Mouse (Mus musculus): ENCODE results near the gene Myadml2. TPM values are rescaled to one million over a fixed set of nuclear protein-coding genes. Genes with fewer than 3 reads are reported as not detected.

Myadml2 gene
- polyA plus RNA-seq, 1 experiment from 2014 or later = not detected

DNA sequence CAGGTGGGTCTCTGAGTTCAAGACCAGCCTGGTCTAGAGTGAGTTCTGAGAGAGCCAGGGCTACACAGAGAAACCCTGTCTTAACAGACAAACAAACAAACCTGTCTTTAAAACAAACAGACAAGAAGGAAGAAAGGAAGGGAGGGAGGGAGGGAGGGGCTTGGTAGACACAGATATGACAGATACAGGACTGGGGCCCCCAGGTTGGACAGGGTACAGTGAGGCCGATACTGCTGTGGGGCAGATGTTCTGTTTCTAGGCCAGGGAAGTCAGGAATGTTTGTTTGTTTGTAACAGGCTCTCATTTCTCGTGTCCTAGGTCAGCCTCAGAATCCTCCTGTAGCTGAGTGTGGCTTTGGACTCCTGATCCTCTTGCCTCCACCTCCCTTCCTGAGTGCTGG lies 44.4 kb downstream of the Myadml2 start:
- Histone ChIP-seq H3K27ac (ENCODE audit: low read depth) (no peak overlapping the region), H3K4me2 (ENCODE audit: low read length) (no peak overlapping the region), H3K4me3 (ENCODE audit: low read depth, low read length) (no peak overlapping the region), H3K27me3 (replicated peaks; ENCODE audit: control insufficient read depth, insufficient read depth, low read length) (no peaks in the 10 kb centered on the region), H3K36me3 (ENCODE audit: control insufficient read depth, insufficient read depth, low read length) (peaks cover 58% of the 10 kb centered on the region), H3K4me1 (replicated peaks; ENCODE audit: control insufficient read depth, insufficient read depth, low read length) (peaks cover 19% of the 10 kb centered on the region), H3K9me3 (ENCODE audit: control insufficient read depth, low read length) (no peaks in the 10 kb centered on the region), H3K9ac (ENCODE audit: low read length) (no peak overlapping the region)
- ATAC-seq (replicated peaks; ENCODE audit: low FRiP score, low TSS enrichment, low read depth) = no peak
- 66% methylated on average over 2 of the region's 2 CpGs for WGBS
- no peak for DNase-seq (ENCODE audit: low spot score)

DNA sequence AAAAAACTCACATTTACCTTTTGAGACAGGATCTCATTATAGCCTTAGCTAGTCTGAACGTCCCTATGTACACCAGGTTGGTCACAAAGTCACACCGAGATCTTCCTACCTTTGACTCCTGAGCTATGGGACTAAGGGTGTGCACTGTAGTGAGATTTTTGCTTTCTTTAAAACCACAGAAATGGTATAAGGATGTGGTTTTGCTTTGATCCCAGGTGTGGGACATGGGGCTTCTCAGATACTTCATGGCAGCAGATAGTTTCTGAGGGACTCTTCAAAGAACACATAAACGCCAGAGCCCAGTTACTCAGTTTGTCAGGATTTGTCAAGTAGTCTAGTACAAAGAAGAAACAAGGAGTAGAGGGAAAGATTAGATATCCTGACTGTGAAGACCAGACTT lies 47.2 kb downstream of the Myadml2 start:
- ATAC-seq (replicated peaks; ENCODE audit: low FRiP score, low TSS enrichment, low read depth) (no peak), DNase-seq (ENCODE audit: low spot score) (no peak)
- no peak overlapping the region for H3K9ac ChIP-seq (ENCODE audit: low read length)
- no peaks in the 10 kb centered on the region for H3K27me3 ChIP-seq (replicated peaks; ENCODE audit: control insufficient read depth, insufficient read depth, low read length)
- H3K4me2 ChIP-seq (ENCODE audit: low read length) = no peak overlapping the region
- peaks cover 66% of the 10 kb centered on the region for H3K36me3 ChIP-seq (ENCODE audit: control insufficient read depth, insufficient read depth, low read length)
- WGBS = 92% methylated on average over 3 of the region's 3 CpGs
- no peak overlapping the region for H3K4me3 ChIP-seq (ENCODE audit: low read depth, low read length)
- no peak overlapping the region for H3K27ac ChIP-seq (ENCODE audit: low read depth)
- H3K9me3 ChIP-seq (ENCODE audit: control insufficient read depth, low read length) = no peaks in the 10 kb centered on the region
- peaks cover 20% of the 10 kb centered on the region for H3K4me1 ChIP-seq (replicated peaks; ENCODE audit: control insufficient read depth, insufficient read depth, low read length)

DNA sequence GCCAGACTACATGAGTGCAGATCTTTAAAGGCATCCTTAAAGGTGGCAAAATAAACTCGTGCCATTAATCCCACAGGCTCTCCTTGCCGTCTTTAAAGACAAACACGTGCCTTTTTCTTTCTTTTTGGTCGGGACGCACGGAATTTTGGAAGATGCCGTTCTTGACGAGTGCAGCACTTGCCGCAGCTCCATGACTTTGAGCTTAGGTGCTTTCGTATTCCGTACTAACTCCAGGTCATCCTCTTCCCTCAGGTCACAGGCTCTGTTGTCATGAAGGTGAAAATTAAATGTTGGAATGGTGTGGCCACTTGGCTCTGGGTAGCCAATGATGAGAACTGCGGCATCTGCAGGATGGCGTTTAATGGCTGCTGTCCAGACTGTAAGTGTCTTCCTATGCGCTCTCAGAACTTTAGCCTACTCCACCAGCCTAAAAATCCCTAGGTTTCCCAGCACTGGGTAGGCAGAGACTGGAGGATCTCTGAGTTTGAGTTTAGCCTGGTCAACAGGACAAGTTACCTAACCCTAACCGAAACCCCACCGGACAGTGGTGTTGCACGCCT lies 48.9 kb downstream of the Myadml2 start:
- Histone ChIP-seq H3K4me3 (ENCODE audit: low read depth, low read length) (peak overlapping the region; percentile 98), H3K4me1 (replicated peaks; ENCODE audit: control insufficient read depth, insufficient read depth, low read length) (peaks cover 20% of the 10 kb centered on the region), H3K36me3 (ENCODE audit: control insufficient read depth, insufficient read depth, low read length) (peaks cover 64% of the 10 kb centered on the region), H3K27ac (ENCODE audit: low read depth) (peak overlapping the region; percentile 81), H3K9ac (ENCODE audit: low read length) (peak overlapping the region; percentile 63), H3K9me3 (ENCODE audit: control insufficient read depth, low read length) (no peaks in the 10 kb centered on the region), H3K27me3 (replicated peaks; ENCODE audit: control insufficient read depth, insufficient read depth, low read length) (no peaks in the 10 kb centered on the region), H3K4me2 (ENCODE audit: low read length) (peak overlapping the region; percentile 88)
- DNase-seq (ENCODE audit: low spot score) (peak; percentile 63), ATAC-seq (replicated peaks; ENCODE audit: low FRiP score, low TSS enrichment, low read depth) (no peak)
- WGBS = 46% methylated on average over 17 of the region's 17 CpGs

DNA sequence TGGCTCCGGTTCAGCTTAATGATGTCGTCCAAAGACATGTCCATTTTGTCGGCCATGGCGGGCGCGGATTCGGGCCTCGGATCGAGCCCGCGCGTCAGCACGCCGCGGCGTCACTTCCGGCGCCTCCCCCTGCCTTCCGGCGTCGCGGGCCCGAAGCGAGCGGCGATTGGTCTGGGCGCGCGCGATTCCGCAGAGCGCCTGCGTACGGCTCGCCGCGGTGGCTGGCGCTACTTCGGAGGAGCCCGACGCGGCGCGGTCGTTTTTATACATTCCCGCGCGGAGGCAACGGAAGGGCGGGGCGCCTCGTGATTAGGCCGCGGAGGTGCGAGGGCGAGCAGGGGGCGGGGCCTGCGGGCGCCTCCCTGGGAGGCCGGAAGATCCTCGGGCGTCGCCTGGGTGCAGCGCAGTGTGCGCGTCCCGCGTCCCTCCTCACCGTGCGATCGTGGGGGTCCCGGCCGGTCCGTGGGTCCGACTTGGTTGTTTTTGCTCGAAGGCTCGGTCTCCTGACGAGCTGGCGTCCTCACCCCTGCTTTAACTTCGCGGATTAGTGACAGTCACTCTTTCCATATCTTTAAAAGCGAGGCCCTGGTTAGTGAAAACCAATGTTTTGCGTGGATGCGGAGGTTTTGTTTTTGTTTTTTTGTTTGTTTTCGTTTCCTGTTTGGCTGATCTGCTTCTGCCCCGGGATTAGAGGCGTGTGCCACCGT lies 49.5 kb downstream of the Myadml2 start, which contains the start of the genes Alyref and Anapc11:
Gene Alyref (minus strand): TSS at position 83 of the 707 bp plus-strand sequence.
Gene Anapc11 (plus strand): TSS at position 139 of the 707 bp plus-strand sequence.
- H3K4me3 ChIP-seq (ENCODE audit: low read depth, low read length) = peak within 1 kb of the TSS; percentile 98
- peaks cover 20% of the 10 kb centered on the region for H3K4me1 ChIP-seq (replicated peaks; ENCODE audit: control insufficient read depth, insufficient read depth, low read length)
- H3K9ac ChIP-seq (ENCODE audit: low read length) = peak within 1 kb of the TSS; percentile 96
- peak; percentile 97 for ATAC-seq (replicated peaks; ENCODE audit: low FRiP score, low TSS enrichment, low read depth)
- H3K9me3 ChIP-seq (ENCODE audit: control insufficient read depth, low read length) = no peaks in the 10 kb centered on the region
- peak; percentile 93 for DNase-seq (ENCODE audit: low spot score)
- under 1% methylated on average over 86 of the region's 88 CpGs for WGBS
- peak within 1 kb of the TSS; percentile 81 for H3K27ac ChIP-seq (ENCODE audit: low read depth)
- peak within 1 kb of the TSS; percentile 88 for H3K4me2 ChIP-seq (ENCODE audit: low read length)
- no peaks in the 10 kb centered on the region for H3K27me3 ChIP-seq (replicated peaks; ENCODE audit: control insufficient read depth, insufficient read depth, low read length)
- peaks cover 65% of the 10 kb centered on the region for H3K36me3 ChIP-seq (ENCODE audit: control insufficient read depth, insufficient read depth, low read length)

DNA sequence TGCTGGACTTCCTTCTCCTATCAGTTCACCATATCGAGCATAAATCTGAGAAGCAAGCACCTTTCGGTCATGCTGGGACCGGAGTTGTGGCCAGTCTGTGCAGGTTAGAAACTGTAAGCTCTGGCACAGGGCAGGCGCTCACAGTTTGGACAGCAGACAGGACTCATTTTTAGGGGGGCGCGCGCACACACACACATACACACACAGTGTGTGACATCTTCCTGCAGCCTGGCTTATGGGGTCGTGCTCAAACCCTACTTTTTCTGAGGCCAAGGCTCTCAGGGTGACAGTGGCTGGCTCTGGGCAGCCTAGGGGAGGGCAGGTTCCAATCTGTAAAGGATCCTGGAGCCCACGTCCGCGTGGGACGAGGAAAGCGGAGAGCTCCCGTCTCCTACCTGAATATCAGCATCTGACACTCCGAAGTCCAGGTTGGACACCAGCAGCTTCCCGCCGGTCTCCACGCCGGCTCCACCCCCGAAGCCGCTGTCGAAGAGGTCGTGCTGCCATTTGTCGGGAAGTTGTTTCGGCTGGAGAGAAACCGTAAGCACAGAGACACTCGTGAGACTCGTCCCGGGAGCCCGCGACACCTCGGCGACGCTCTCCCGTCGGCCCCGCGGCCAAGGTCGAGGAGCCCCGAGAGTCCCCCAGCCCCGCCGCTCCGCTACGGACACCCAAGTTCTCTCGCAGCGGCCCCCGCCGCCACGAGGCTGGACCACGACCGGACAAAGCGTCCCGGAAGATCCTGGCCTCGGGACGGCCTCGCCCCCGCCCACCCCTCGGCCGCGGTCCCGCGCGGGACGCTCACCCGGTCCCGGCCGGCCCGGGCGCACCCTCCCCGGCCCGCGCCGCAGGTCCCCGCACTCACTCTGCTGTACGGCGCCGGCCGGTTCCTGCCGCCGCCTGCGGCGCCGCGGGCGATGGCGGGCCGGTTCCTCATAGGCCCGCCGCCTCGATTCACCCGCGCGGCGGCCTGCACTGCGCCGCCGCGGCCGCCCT lies 50.4 kb downstream of the Myadml2 start:
- Histone ChIP-seq H3K4me1 (replicated peaks; ENCODE audit: control insufficient read depth, insufficient read depth, low read length) (peaks cover 20% of the 10 kb centered on the region), H3K9ac (ENCODE audit: low read length) (peak overlapping the region; percentile 96), H3K9me3 (ENCODE audit: control insufficient read depth, low read length) (no peaks in the 10 kb centered on the region), H3K4me2 (ENCODE audit: low read length) (peak overlapping the region; percentile 88), H3K4me3 (ENCODE audit: low read depth, low read length) (peak overlapping the region; percentile 98), H3K27me3 (replicated peaks; ENCODE audit: control insufficient read depth, insufficient read depth, low read length) (no peaks in the 10 kb centered on the region), H3K27ac (ENCODE audit: low read depth) (peak overlapping the region; percentile 81), H3K36me3 (ENCODE audit: control insufficient read depth, insufficient read depth, low read length) (peaks cover 65% of the 10 kb centered on the region)
- ATAC-seq (replicated peaks; ENCODE audit: low FRiP score, low TSS enrichment, low read depth) = peak; percentile 38; the same call in 1 of the 2 replicates
- peak; percentile 72 for DNase-seq (ENCODE audit: low spot score)
- WGBS = 5% methylated on average over 74 of the region's 99 CpGs

Small RNAs within 50 kb of the gene (microRNA-seq; reads per million reads assigned to microRNA genes)
- gene Mir6936 = 0.85 reads per million, percentile 4 among the genes with 10 or more reads in this experiment

Other genes with a start within 250 kb of the Myadml2 start
- gene Nploc4, start 210.4 kb downstream of the Myadml2 start, polyA plus RNA-seq (2014; fragmentation: Nextera tagmentation; extraction: Ambion mirVana) = 34.5 and 37.4 TPM in 2 replicates
- gene Tspan10, start 205.5 kb downstream of the Myadml2 start, polyA plus RNA-seq (2014; fragmentation: Nextera tagmentation; extraction: Ambion mirVana) = not detected in 2 replicates
- not detected in 2 replicates for gene Pde6g, start 194.7 kb downstream of the Myadml2 start, polyA plus RNA-seq (2014; fragmentation: Nextera tagmentation; extraction: Ambion mirVana)
- 16.5 and 17.5 TPM in 2 replicates for gene Oxld1, start 190.1 kb downstream of the Myadml2 start, polyA plus RNA-seq (2014; fragmentation: Nextera tagmentation; extraction: Ambion mirVana)
- gene Ccdc137, start 190.0 kb downstream of the Myadml2 start, polyA plus RNA-seq (2014; fragmentation: Nextera tagmentation; extraction: Ambion mirVana) = 30.5 and 31.2 TPM in 2 replicates
- gene Arl16, start 180.6 kb downstream of the Myadml2 start, polyA plus RNA-seq (2014; fragmentation: Nextera tagmentation; extraction: Ambion mirVana) = 46.0 and 46.8 TPM in 2 replicates
- gene Mrpl12, start 163.5 kb downstream of the Myadml2 start, polyA plus RNA-seq (2014; fragmentation: Nextera tagmentation; extraction: Ambion mirVana) = 218 and 226 TPM in 2 replicates
- gene Slc25a10, start 156.3 kb downstream of the Myadml2 start, polyA plus RNA-seq (2014; fragmentation: Nextera tagmentation; extraction: Ambion mirVana) = 74.6 and 83.1 TPM in 2 replicates
- gene Gcgr, start 117.5 kb downstream of the Myadml2 start, polyA plus RNA-seq (2014; fragmentation: Nextera tagmentation; extraction: Ambion mirVana) = 0.42 and 0.50 TPM in 2 replicates
- 191 and 209 TPM in 2 replicates for gene Mcrip1, start 98.4 kb downstream of the Myadml2 start, polyA plus RNA-seq (2014; fragmentation: Nextera tagmentation; extraction: Ambion mirVana)
- gene Ppp1r27, start 97.0 kb downstream of the Myadml2 start, polyA plus RNA-seq (2014; fragmentation: Nextera tagmentation; extraction: Ambion mirVana) = 0.24 TPM in 1 of 2 replicates, not detected in the other
- 746 and 800 TPM in 2 replicates for gene P4hb, start 74.9 kb downstream of the Myadml2 start, polyA plus RNA-seq (2014; fragmentation: Nextera tagmentation; extraction: Ambion mirVana)
- 627 and 633 TPM in 2 replicates for gene Arhgdia, start 66.5 kb downstream of the Myadml2 start, polyA plus RNA-seq (2014; fragmentation: Nextera tagmentation; extraction: Ambion mirVana)
- gene Alyref, start 49.8 kb downstream of the Myadml2 start, polyA plus RNA-seq (2014; fragmentation: Nextera tagmentation; extraction: Ambion mirVana) = 387 and 448 TPM in 2 replicates
- gene Anapc11, start 49.7 kb downstream of the Myadml2 start, polyA plus RNA-seq (2014; fragmentation: Nextera tagmentation; extraction: Ambion mirVana) = 244 TPM in 2 replicates
- gene Npb, start 39.7 kb downstream of the Myadml2 start, polyA plus RNA-seq (2014; fragmentation: Nextera tagmentation; extraction: Ambion mirVana) = 3.5 and 4.4 TPM in 2 replicates
- 157 and 179 TPM in 2 replicates for gene Pcyt2, start 30.2 kb downstream of the Myadml2 start, polyA plus RNA-seq (2014; fragmentation: Nextera tagmentation; extraction: Ambion mirVana)
- 31.8 and 35.6 TPM in 2 replicates for gene Sirt7, start 22.9 kb downstream of the Myadml2 start, polyA plus RNA-seq (2014; fragmentation: Nextera tagmentation; extraction: Ambion mirVana)
- 20.1 and 25.0 TPM in 2 replicates for gene Mafg, start 14.6 kb downstream of the Myadml2 start, polyA plus RNA-seq (2014; fragmentation: Nextera tagmentation; extraction: Ambion mirVana)
- 22.4 and 23.2 TPM in 2 replicates for gene Pycr1, start 4.4 kb downstream of the Myadml2 start, polyA plus RNA-seq (2014; fragmentation: Nextera tagmentation; extraction: Ambion mirVana)
- gene Notum, start 13.0 kb upstream of the Myadml2 start, polyA plus RNA-seq (2014; fragmentation: Nextera tagmentation; extraction: Ambion mirVana) = 1.1 and 1.3 TPM in 2 replicates
- 93.2 and 104 TPM in 2 replicates for gene Aspscr1, start 24.8 kb upstream of the Myadml2 start, polyA plus RNA-seq (2014; fragmentation: Nextera tagmentation; extraction: Ambion mirVana)
- 178 TPM in 2 replicates for gene Cenpx, start 65.6 kb upstream of the Myadml2 start, polyA plus RNA-seq (2014; fragmentation: Nextera tagmentation; extraction: Ambion mirVana)
- gene Lrrc45, start 65.8 kb upstream of the Myadml2 start, polyA plus RNA-seq (2014; fragmentation: Nextera tagmentation; extraction: Ambion mirVana) = 42.8 and 44.9 TPM in 2 replicates
- 9.4 and 10.2 TPM in 2 replicates for gene Rac3, start 73.3 kb upstream of the Myadml2 start, polyA plus RNA-seq (2014; fragmentation: Nextera tagmentation; extraction: Ambion mirVana)
- gene Dcxr, start 79.1 kb upstream of the Myadml2 start, polyA plus RNA-seq (2014; fragmentation: Nextera tagmentation; extraction: Ambion mirVana) = 25.3 and 25.8 TPM in 2 replicates
- gene Cbr2, start 84.0 kb upstream of the Myadml2 start, polyA plus RNA-seq (2014; fragmentation: Nextera tagmentation; extraction: Ambion mirVana) = 0.70 TPM in 1 of 2 replicates, not detected in the other
- gene Hmga1b, start 114.6 kb upstream of the Myadml2 start, polyA plus RNA-seq (2014; fragmentation: Nextera tagmentation; extraction: Ambion mirVana) = 7.8 and 9.4 TPM in 2 replicates
- 23.8 and 28.3 TPM in 2 replicates for gene Rfng, start 136.0 kb upstream of the Myadml2 start, polyA plus RNA-seq (2014; fragmentation: Nextera tagmentation; extraction: Ambion mirVana)
- gene Gps1, start 136.1 kb upstream of the Myadml2 start, polyA plus RNA-seq (2014; fragmentation: Nextera tagmentation; extraction: Ambion mirVana) = 221 and 245 TPM in 2 replicates
- gene Dus1l, start 148.2 kb upstream of the Myadml2 start, polyA plus RNA-seq (2014; fragmentation: Nextera tagmentation; extraction: Ambion mirVana) = 83.0 and 89.8 TPM in 2 replicates
- 106 and 115 TPM in 2 replicates for gene Fasn, start 176.4 kb upstream of the Myadml2 start, polyA plus RNA-seq (2014; fragmentation: Nextera tagmentation; extraction: Ambion mirVana)